8 mouse cellular contexts compared by ENCODE assay signal in genomic region chr2:155619817-155620216, GRCm38 (mm10). TPM values are rescaled to one million over a fixed set of nuclear protein-coding genes. Genes with fewer than 3 reads are reported as not detected.
DNase-seq lines count a peak whose midpoint lies in the region; ATAC-seq and TF ChIP-seq lines count a peak whose summit lies in the region.

No protein-coding gene starts in this region.

- in situ Hi-C loops in Patski (cut with MboI; ENCODE audit: low pct_unique_long_range_greater_than_20kb), result loop anchor here (5.0 kb wide), 1 partner anchor 103 kb away; the partner anchor contains the start of genes Acss2 and Ggt7

- WGBS in hindbrain, postnatal 0 days, result 27% methylated on average over 8 of the region's 8 CpGs

- H3K27ac ChIP-seq in hindbrain, postnatal 0 days, result no peak overlapping the region
- no peak overlapping the region for H3K27ac ChIP-seq in left cerebral cortex, adult 2 months

- no peaks in the 10 kb centered on the region for H3K4me1 ChIP-seq in hindbrain, postnatal 0 days (ENCODE audit: insufficient read depth, low read length)

- TF ChIP-seq CTCF in Patski (IDR thresholded peaks at IDR 0.05), result no peak
- peak; percentile 88 for TF ChIP-seq CTCF in hindbrain, postnatal 0 days (IDR thresholded peaks at IDR 0.05; ENCODE audit: low read depth)
- TF ChIP-seq CTCF in left cerebral cortex, adult 2 months (IDR thresholded peaks at IDR 0.05), result peak; percentile 97

- no peak overlapping the region for H3K9ac ChIP-seq in hindbrain, postnatal 0 days (replicated peaks; ENCODE audit: low read length)

- intact Hi-C loops in left cerebral cortex, adult 2 months (cut with DNase I), result no loop called here

- no peaks in the 10 kb centered on the region for H3K36me3 ChIP-seq in hindbrain, postnatal 0 days (ENCODE audit: insufficient read depth, low read length)

- peaks cover 7% of the 10 kb centered on the region for H3K27me3 ChIP-seq in Patski
- H3K27me3 ChIP-seq in hindbrain, postnatal 0 days (ENCODE audit: insufficient read depth, low read length), result no peaks in the 10 kb centered on the region

- peak; percentile 13 for DNase-seq in Patski (ENCODE audit: low read depth, low spot score)
- DNase-seq in cerebellum, postnatal 10 days, result peak; percentile 97 to 98
- DNase-seq in frontal cortex, postnatal 36 days (ENCODE audit: low spot score in 2 of 2), result peak; percentile 86 to 90
- DNase-seq in hindbrain, postnatal 0 days (ENCODE audit: low spot score), result peak; percentile 75
- DNase-seq in left cerebral cortex, adult 2 months (ENCODE audit: extremely low spot score in 1 of 2, low spot score in 2 of 2), result peak; percentile 84 to 92
- peak; percentile 84 to 94 for DNase-seq in right cerebral cortex, adult 2 months (ENCODE audit: low spot score in 2 of 2)
- peak; percentile 93 for DNase-seq in urinary bladder, postnatal 14 days (ENCODE audit: low spot score)

- no peak overlapping the region for H3K4me2 ChIP-seq in hindbrain, postnatal 0 days (ENCODE audit: low read depth, low read length)

- CTCF ChIA-PET in Patski (lab: Charles Lee), result interaction anchor here (0.7 to 3.0 kb wide), 9 partner anchors 16 to 107 kb away, joined by 3 to 12 read pairs (median 4); partner anchors contain the start of gene Gss

- no peak overlapping the region for H3K4me3 ChIP-seq in hindbrain, postnatal 0 days (ENCODE audit: low read length)
- no peak overlapping the region for H3K4me3 ChIP-seq in left cerebral cortex, adult 2 months

- H3K9me3 ChIP-seq in hindbrain, postnatal 0 days (ENCODE audit: low read length), result no peaks in the 10 kb centered on the region

- ATAC-seq in Patski, result peak; percentile 45
- ATAC-seq in hindbrain, postnatal 0 days, result 0 out of 2 replicates have a peak, but pooled peaks have one; percentile 53
- ATAC-seq in megakaryocyte, adult 5-6 weeks (ENCODE audit: poor library complexity, severe bottlenecking), result peak; percentile 87

- POLR2A ChIA-PET in Patski (lab: Charles Lee), result no interaction called here

RNA-seq across cellular contexts. Expression of gene Myh7b, which starts 8.8 kb away (rescaled TPM):
- polyA plus RNA-seq in Patski (2021), result 0.19 TPM
- 0.18 and 3.1 TPM in 2 replicates for total RNA-seq in hindbrain, postnatal 0 days (2014; rRNA removed)
- 3.4 and 3.9 TPM in 2 replicates for polyA plus RNA-seq in hindbrain, postnatal 0 days (2015; fragmentation: Nextera tagmentation; extraction: Ambion mirVana)
- 10 to 100 TPM in 1 of 2 experiments, 1 to 10 TPM in 1; 7.1 to 10.9 TPM for total RNA-seq in left cerebral cortex, adult 2 months (2021)
- total RNA-seq in megakaryocyte, adult 5-6 weeks (2015), result not detected in 2 replicates
- not detected in 2 replicates for total RNA-seq in megakaryocyte, adult 5-6 weeks (2017)

RNA-seq across cellular contexts. Expression of gene Gss, which starts 27.2 kb away (rescaled TPM):
- polyA plus RNA-seq in Patski (2021), result 43.2 TPM
- 5.6 and 14.7 TPM in 2 replicates for total RNA-seq in hindbrain, postnatal 0 days (2014; rRNA removed)
- 15.3 and 15.4 TPM in 2 replicates for polyA plus RNA-seq in hindbrain, postnatal 0 days (2015; fragmentation: Nextera tagmentation; extraction: Ambion mirVana)
- 10 to 100 TPM; 14.8 to 14.9 TPM for total RNA-seq in left cerebral cortex, adult 2 months (2021)
- 9.6 and 9.7 TPM in 2 replicates for total RNA-seq in megakaryocyte, adult 5-6 weeks (2015)
- total RNA-seq in megakaryocyte, adult 5-6 weeks (2017), result 13.3 and 17.1 TPM in 2 replicates

Comparison
In these comparisons a context has a peak if more than half of its experiments do, and no peak if none do; other contexts are left out.
1. DNase-seq: peak in every context shown above with its lines; median percentile 98 in cerebellum, postnatal 10 days; 93 in urinary bladder, postnatal 14 days; 89 in right cerebral cortex, adult 2 months; 88 in frontal cortex, postnatal 36 days; 88 in left cerebral cortex, adult 2 months; 75 in hindbrain, postnatal 0 days; 13 in Patski.